Mouse (Mus musculus): Measurements from ENCODE around the gene Gm5431.
"Not testable (repeated sequence)": the region's sequence is repeated elsewhere in the genome, so short reads cannot be mapped to it uniquely, and the experiment has no call there.

The Gm5431 gene

DNA sequence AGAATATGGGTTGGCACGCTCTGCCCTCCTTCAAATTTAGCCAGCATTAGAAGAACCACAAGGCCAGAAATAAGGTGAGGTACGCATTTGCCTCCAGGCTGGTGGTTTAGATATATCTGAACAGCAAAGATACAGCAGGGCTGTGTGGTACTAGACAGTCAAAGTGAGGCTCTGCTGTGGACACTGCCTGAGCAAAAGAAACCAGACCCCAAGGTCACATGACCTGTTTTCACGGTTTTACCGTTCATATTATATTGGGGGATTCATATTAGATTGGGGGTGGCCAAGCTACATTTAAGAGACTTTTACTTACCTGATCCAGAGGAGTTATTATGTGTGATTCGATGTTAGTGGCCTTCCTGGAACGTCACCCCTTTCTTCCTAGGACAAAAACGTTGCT, 31.2 kb downstream of the Gm5431 start:
- DNase-seq: no peak

DNA sequence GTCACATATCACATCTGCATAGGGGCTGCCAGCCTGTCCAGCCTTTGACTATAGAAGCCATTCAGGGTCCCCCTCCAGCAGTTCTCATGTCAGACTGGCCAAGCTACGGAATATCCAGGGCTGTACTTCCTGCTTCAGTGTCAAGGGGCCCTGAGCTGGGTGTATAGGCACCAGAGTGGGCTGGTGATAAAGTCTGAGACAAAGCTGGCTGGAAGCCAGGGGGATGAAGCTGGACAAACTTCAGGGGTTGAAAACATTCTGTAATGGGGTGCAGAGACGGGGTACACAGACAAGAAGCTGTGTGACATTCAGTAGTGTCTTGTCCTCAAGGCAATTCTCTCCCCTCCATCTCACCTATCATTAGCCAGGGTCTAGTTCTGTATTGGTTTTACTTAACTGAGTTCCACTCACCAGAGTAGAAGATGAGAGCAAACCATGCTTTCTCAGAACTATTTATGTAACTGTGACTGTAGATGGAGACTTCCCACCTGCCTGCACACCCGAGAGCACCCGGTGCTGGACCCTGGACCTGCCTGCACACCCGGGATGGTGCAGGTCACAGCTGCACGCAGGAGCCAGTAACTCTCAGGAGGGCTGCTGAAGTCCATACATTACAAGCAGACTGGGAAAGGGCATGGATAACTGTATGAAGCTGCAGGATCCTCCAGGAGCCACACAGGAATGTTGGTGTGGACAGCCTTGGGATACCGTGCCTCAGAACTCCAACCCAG, 32.5 kb downstream of the Gm5431 start:
- no peak for DNase-seq

DNA sequence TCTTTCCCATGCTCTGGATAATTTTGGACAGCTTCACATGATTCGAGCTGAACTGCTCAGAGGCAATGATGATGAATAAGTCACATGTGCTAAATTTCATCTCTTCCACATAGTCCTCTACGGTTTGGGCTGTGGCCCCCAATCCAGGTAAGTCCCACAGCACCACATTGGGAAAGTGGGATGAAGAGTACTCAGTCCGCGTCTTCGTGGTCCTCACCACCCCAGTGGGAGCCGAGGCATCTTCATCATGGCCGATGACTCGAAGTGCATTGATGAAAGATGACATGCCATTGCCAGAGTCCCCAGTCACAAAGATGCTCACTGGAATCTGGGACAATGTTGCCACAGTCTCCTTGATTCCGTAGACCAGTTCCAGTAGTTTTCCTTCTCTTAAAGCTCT, 35.5 kb downstream of the Gm5431 start:
- DNase-seq: no peak

DNA sequence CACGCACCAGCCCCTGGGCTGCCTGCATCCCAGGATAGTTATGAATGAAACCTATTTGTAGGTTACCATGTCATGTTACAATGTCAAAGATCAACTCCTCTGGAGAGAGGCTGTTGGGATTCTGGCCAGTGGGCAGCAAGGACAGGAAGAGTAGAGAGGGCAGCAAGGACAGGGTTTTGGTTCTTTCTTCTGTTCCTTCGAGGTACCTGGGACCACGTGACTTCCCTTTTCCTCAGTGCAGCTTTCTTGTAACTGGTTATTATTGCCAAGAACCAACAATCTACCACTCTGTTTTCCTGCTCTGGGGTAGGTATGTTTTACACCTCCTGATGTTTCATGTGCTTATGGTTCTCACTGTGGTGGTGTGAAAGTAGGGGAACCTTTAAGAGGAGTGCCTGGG, 38.2 kb downstream of the Gm5431 start:
- no peak for DNase-seq

DNA sequence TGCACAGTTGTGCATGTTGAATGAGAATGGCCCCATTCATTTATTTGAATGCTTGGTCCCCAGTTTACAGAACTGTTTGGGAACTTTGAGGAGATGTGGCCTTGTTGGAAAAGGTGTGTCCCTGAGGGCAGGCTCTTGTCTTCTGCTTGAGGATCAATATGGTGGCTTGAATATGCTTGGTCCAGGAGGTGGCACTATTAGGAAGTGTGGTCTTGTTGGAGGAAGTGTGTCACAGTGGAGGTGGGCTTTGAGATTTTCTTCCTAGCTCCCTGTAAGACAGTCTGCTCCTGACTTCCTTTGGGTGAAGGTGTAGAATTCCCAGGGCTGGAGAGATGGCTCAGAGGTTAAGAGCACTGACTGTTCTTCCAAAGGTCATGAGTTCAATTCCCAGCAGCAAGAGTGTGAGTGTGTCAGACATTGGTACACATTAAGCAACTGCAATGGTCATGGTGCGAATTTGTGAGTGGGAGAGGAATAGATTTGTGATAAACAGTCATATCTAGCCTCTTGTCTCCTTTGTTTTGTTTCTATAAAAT, 39.2 kb downstream of the Gm5431 start:
- no peak for DNase-seq

DNA sequence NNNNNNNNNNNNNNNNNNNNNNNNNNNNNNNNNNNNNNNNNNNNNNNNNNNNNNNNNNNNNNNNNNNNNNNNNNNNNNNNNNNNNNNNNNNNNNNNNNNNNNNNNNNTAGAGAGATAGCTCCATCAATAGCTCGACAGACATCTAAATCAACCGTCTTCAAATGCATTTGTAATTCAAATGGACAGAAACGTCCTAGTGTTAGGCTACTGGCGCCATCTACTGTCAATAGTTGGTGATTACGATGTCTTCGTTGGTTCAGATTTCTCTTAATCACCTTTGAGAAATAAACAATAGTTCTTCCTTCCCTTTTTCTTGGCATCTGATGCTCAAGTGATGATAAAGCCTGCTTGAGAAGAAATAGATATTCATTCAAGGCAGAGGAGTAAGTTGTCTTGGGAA, 43.0 kb downstream of the Gm5431 start:
- DNase-seq: peak; percentile 83

DNA sequence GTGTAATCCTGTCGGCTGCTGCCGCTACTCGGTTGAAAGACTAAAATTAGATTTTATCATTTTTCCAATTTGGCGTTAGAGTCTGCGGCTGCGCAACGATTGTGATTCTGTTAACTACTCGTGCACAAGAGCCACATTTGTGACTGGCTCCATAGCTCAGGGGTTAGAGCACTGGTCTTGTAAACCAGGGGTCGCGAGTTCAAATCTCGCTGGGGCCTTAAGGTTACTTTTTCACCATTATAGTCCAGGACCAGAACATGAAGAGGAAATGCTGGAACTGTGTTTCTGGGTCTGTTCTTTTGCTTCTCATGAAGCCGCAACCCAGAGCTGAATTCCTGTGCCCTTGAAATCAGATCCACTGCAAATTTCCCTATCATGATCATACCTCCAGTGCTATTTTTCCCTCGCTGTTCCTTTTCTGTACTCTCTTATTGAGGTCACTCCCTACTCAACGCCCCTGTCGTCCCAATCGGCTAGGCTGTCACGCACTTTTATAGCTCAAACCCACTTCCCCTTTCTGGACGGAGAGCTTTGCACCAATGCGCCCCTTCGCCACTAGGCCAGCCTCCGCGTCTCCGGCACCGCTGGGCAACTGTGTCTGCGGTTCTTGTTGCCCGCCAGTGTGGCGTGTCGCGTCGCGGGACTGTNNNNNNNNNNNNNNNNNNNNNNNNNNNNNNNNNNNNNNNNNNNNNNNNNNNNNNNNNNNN, 48.4 kb downstream of the Gm5431 start:
- DNase-seq: peak; percentile 88

DNA sequence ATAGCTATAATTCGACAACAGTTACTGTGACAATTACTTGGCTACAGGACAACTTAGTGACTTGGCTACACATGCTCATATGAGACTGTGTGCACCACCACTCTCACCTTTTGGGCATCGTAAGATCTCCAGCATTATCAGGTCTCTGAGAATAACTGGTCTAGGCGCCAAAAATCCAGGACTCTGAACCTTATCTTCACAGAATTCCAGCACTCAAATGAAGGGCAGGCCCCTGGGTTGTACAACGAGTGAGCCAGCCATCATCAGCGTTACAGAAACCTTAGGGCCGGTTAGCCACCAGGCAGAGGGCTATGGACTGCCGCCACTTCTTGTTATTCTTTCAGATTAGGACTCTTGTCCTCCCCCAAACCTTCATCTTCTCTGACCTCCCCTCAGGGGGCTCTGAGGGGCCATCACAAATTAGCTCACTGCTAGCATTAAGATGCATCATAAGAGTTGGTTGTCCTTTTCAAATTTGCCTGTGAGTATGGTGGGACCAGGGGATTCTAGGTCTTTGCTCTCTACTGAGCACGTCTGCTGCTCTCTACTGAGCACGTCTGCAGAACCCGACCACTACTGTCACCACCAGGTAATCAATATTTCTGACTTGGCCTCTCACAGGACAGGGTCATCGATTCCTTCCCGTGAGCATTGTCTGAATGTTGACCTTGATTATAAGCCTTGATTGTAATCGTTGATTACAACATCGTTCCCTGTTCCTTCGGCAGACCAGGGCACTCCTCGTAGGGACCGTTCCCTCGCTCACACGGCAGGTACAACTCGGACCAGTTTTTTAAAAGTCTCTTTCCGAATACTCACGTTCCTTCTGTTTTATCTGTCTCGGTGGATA, 49.2 kb downstream of the Gm5431 start:
- DNase-seq: no peak

DNA sequence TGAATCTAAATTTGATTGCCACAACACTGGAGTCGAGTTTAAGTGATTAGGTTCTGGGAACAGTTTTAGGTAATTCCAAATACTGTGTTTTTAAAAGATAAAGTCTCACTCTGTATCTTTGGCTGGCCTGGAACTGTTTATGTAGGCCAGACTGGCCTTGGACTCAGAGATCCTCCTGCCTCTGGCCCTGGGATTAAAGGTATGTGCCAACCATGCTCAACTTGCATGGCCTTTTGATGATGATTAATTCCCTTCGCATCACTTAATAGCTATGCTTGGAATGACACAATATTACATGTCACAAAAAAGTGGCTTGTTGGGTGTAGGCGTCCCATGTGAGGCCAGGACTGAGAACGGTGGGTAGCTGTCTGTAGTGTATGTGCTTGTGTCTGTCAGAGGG, 49.8 kb downstream of the Gm5431 start:
- DNase-seq: no peak

DNA sequence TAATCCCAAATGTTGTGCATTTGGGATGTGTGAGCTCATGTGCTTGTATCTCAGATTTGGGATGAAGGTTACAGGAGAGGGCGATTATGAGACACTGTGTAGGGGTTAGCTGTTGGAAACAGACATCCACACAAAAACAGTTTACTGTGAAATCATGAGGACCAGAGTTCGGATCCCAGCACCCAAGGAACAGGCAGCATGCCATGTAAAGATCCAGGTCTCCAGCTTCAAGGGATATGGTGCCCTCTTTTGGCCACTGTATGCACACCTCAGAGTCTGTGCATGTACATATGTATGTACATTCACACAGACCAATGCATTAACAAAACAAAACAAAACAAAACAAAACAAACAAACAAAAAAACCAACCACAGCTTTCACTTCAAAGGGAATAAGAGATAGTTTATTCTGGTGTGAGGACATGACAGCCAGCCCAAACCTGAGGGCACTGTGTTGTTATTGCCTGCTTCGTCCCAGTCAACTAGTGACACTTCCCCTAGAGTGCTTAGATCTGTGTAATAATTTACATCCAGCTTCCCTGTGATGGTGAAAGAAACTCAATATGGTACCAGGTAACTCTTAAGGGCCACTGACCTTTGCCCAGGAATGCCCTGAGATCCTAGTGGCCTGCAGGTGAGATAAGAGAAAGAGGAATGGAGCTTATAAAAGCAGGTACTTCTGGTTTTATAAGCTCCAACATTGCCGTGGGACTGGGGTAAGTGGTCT, 50.6 kb downstream of the Gm5431 start:
- no peak for DNase-seq

DNA sequence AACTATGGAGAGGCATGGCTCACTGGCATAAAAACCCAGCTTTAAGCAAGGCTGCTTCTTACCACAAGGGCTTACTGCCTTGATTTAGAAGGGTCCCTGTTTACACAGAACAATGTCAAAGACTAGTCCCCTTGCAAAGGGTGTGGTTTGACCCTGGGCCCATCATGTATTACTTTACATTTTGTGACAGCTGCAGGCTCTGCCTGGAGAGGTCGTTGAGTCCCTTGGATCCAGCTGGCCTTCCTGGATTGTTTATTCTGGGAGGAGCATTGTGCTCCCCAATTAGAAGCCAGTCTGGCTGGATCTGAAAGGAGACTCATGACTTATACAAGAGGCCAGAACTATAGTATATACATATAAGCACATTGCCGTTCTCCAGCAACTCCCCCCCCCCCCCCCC, 51.8 kb downstream of the Gm5431 start:
- no peak for DNase-seq

DNA sequence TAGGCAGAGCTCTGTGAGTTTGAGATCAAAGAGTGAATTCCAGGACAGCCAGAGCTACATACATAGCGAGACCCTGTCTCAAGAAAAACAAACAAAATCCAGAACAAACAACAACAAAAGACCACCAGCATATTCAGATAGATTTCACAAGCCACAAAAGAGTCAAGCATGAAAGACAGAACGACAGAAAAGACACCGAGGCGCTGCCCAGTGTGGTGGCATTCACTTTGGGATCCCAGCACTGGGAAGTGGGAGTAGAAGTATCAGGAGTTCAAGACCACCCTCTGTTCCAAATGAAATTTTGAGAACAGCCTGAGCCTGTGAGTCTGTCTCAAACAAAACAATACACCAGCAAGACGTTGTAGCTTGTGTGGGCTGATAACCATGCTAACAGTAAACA, 55.1 kb downstream of the Gm5431 start:
- DNase-seq: no peak

DNA sequence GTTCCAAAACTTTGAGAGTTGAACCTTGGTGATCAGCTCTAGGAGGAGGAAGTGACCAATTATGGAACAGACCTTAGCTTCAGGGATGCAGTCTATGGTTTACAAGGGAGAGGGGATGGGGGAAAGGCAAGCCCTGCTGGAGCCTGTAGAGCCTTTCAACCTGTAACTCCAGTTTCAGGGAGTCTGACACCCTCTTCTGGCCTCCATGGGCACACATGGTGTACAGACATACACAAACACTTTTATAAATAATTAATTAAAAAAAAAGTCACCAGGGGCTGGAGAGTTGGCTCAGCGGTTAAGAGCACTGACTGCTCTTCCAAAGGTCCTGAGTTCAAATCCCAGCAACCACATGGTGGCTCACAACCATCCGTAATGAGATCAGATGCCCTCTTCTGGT, 55.7 kb downstream of the Gm5431 start:
- DNase-seq: not testable (repeated sequence)

DNA sequence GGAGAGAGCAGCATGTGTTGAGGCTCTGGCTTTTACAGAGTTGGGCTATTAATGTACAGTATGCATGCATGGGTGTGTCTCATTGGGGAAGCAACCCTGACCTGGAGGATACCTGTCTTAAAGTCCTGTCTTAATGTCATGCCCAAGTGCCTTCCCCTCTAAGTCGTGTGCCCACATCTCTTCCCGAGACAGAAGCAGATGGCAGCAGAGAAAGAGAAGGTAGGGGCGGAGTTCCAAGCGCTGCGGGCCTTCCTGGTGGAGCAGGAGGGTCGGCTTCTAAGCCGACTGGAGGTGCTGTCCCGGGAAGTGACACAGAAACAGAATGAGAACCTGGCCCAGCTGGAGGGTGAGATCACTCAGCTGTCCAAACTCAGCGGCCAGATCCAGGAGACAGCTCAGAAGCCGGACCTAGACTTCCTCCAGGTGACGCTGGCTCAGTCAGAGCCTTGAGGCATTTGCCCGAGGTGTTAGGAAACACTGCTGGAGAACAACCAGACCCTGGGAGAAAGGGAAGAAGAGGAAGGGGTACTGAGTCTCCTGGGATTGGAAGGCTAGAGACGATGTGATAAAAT, 56.7 kb downstream of the Gm5431 start:
- no peak for DNase-seq

DNA sequence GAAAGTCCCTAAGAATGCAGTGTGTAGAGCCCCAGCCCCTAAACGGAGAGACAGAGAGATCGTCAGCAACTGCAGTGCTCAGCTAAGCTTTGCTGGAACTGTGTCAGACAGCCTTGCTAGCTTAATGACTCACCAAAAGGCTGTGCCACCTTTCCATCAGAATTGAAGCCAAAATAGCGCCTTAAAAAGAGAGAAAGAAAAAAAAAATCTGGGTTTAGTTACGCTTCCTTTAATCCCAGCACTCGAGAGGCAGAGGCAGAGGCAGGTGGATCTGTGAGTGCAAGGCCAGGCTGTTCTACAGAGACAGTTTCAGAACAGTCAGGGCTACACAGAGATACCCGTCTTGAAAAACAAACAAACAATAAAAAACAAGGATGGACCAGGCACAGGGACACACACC, 57.7 kb downstream of the Gm5431 start:
- DNase-seq: no peak

DNA sequence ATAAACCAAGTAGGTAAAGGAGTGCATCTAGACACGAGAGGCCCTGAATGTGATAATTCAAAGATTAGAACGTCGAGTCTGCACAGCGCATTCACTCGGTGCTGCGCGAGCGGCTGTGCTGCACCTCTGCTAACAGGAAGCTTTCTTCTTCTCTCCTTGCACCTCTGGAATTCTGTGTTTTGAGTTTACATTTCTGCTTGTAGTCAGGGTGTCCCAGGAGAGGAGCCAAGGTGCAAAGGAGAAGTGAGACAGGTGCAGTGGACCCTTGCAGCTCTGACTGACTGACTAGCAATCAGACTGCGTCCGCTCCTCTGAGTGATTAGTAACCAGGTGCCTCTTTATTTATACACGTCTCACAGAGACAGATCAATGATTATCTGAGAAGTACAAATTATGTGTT, 58.8 kb downstream of the Gm5431 start:
- no peak for DNase-seq

DNA sequence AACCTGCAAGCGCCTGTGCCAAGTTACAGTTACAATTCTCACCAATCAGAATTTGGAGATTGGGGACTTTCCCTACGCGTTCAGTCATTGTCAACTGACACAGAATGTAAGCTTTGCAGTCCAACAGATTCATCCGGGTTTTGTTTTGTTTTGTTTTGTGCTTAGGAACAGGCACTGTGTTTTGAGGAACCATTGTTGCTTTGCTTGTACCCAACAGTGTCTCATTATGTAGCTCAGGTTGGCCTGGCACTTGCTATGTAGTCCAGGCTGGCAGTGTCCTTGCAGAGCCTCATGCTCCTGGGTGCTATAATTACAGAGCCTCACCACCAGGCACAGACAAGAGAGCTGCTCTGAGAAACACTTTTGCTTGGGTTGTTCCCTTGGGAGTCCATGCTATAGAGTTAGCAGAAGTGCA, 59.6 kb downstream of the Gm5431 start:
- DNase-seq: no peak

DNA sequence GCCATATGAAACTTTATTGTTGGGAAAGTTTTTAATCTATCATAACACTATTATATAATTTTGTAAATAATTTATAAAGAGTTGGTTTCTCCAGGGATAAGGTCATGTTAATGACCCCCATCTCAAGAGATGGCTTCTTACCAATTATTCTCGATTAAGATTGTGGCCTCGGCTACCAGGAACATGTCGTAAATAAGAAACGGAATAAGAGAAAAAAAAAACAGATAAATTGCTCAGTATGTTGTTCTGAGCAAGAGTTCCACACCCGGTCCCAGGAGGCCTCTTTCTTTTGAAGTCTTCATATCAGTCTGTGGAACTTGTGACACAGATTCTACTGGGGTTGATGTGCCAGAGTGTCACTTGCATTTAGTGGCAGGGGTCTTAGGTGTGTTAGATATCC, 60.8 kb downstream of the Gm5431 start:
- DNase-seq: no peak

DNA sequence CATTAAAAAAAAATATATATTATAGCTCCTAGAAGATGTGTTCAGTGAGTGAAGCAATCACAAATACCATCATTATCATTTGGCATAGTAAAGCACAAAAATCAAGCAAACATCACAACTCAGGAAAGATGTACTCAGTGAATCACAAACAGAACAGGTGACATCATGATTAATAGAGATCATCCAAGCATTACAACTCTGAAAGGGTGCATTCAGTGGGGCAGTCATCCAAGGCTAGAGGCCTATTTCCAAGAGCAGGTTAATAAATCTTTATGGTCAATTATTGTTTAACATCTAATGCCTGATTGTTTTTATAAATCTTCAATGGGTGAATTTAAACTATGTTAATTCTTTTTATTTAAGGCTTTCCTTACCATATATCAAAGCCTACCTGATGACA, 61.2 kb downstream of the Gm5431 start:
- no peak for DNase-seq

DNA sequence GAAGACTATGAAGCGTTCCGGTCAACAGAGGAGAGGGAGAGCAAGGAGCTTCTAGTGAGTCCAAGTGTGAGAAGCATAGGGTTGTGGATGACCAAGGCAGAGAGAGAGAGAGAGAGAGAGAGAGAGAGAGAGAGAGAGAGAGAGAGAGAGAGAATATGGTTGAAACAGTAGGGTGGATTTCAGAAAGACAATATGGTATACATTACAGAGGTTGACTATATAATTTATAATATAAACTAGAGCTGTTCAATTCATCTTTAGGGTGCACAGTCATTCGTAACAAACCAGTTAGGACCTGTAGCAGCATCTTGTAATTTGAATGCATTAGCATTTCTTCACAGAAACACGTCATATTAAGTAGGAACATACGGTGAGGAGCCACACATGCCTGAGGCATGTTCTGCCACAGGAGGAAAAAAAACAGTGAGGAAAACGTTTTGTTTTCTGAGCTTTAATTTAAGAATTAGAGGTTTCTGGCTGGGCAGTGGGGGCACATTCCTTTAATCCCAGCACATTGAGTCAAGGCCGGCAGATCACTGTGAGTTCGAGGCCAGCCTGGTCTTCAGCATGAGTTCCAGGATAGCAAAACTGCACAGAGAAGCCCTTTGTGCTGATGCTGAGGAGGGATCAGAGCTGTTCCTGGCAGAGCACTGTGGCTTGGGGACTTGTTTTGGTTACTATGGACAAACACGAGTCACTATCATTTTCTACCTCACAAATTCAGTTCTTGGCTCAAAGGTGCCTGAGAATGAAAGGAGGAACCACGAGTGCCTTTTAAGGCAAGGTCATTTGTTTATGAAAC, 62.9 kb downstream of the Gm5431 start:
- no peak for DNase-seq

DNA sequence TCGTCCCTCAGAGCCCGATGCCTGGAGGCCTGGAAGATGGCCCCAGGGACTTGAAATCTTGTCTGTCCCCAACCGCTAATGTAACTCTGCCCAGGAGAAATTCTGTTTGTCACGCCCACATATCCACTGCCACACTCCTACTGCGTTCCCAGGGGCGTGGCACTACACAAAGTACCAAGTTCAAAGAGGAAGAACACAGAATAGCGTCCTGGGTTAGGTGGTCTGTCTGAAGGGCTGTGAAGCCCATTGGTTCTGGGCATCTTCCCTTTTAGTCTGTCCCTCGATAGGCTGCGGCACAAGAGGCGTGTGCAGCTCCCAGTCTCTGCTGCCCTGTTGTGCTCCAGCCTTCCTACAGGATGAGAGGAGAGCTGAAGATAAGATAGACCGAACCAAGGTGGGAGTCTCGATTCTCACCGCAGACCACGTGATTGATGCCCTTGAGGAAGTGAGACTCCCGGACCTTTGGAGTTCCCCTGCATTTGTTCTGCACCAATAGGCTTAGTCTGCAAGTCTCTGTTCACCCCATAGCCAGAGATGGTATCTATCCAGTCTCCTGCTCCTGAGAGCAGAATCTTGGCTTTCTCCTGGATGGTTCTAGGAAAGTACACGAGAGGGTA, 63.7 kb downstream of the Gm5431 start:
- peak; percentile 57 for DNase-seq

All from retina, postnatal 1 day (tissue).